Mouse (Mus musculus) subcutaneous adipose tissue, adult 2 months (tissue): ENCODE data around the gene Tex37. TPM values are rescaled to one million over a fixed set of nuclear protein-coding genes. Genes with fewer than 3 reads are reported as not detected.

Source experiments
- polyA plus RNA-seq: library from polyadenylated mRNA; depleted of rRNA; stranded (reverse); fragments of >200 nt; gene quantifications from 2 replicates; pipeline ENCODE4 v1.2.3, GENCODE M21; 2012; ENCODE audit warnings: low replicate concordance; rRNA removed

The Tex37 gene
- polyA plus RNA-seq = not detected in 2 replicates

DNA sequence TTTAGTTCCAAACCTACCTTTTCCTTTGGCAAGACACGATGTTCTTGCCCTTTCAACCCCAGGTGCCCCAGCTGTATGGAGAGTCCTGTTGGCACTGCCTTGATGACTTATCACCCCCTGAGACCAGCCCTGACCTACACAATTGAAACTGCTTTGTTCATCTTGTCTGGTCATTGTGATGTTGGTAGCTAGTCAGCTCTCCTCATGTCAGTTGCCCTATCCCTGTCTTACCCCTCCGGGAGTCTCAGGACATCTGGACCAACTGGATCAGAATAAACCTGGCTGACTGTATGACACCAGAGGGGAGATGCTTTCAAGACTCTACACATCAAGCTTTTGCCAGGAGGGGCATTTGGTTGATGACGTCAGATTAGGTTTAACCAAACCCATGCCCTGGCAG lies at the start of gene Tex37:
Tex37 (minus strand) TSS at position 101 of the 400 bp plus-strand sequence.

GRCm38 (mm10) chr6:70956285-70956912 lies 37.7 kb upstream of the Tex37 start, which contains the start of gene Foxi3:
TSS of gene Foxi3 (plus strand) at chr6:70956531.

Other genes starting within 250 kb of the Tex37 start
- 16.0 and 23.5 TPM in 2 replicates for gene Rpia, start 126.7 kb downstream of the Tex37 start, polyA plus RNA-seq
- 10.6 and 16.2 TPM in 2 replicates for gene Eif2ak3, start 74.4 kb downstream of the Tex37 start, polyA plus RNA-seq
- gene Foxi3, start 37.6 kb upstream of the Tex37 start, polyA plus RNA-seq = 2.4 TPM in 1 of 2 replicates, not detected in the other
- 14.2 and 31.0 TPM in 2 replicates for gene Thnsl2, start 225.5 kb upstream of the Tex37 start, polyA plus RNA-seq